Mouse (Mus musculus): ENCODE measurements around the gene A3galt2.

Gene A3galt2

GRCm38 (mm10) chr4:128752031-128752757 lies 3.0 kb upstream of the A3galt2 start:
- no peak for DNase-seq (ENCODE audit: low read depth in 2 of 2, low spot score in 2 of 2)

GRCm38 (mm10) chr4:128753571-128753970 lies 1.6 kb upstream of the A3galt2 start:
- DNase-seq (ENCODE audit: low read depth in 2 of 2, low spot score in 2 of 2) = no peak

GRCm38 (mm10) chr4:128755900-128756299 lies 736 bp downstream of the A3galt2 start:
- DNase-seq (ENCODE audit: low read depth in 2 of 2, low spot score in 2 of 2) = no peak

- no peak for DNase-seq (ENCODE audit: low read depth in 2 of 2, low spot score in 2 of 2)
These were observed 4.0 kb downstream of the A3galt2 start for GRCm38 (mm10) chr4:128759214-128759613.

- DNase-seq (ENCODE audit: low read depth in 2 of 2, low spot score in 2 of 2) = no peak
These were observed 4.9 kb downstream of the A3galt2 start for GRCm38 (mm10) chr4:128760029-128760428.

GRCm38 (mm10) chr4:128766929-128767328 lies 11.8 kb downstream of the A3galt2 start:
- DNase-seq (ENCODE audit: low read depth in 2 of 2, low spot score in 2 of 2) = no peak

GRCm38 (mm10) chr4:128768120-128768519 lies 13.0 kb downstream of the A3galt2 start:
- DNase-seq (ENCODE audit: low read depth in 2 of 2, low spot score in 2 of 2) = no peak

- no peak for DNase-seq (ENCODE audit: low read depth in 2 of 2, low spot score in 2 of 2)
These were observed 14.6 kb downstream of the A3galt2 start for GRCm38 (mm10) chr4:128769569-128770355.

GRCm38 (mm10) chr4:128770698-128771097 lies 15.5 kb downstream of the A3galt2 start:
- no peak for DNase-seq (ENCODE audit: low read depth in 2 of 2, low spot score in 2 of 2)

- no peak for DNase-seq (ENCODE audit: low read depth in 2 of 2, low spot score in 2 of 2)
These were observed 18.7 kb downstream of the A3galt2 start for GRCm38 (mm10) chr4:128773820-128774219.

- peak; percentile 56 to 57 for DNase-seq (ENCODE audit: low read depth in 2 of 2, low spot score in 2 of 2)
These were observed 19.3 kb downstream of the A3galt2 start for GRCm38 (mm10) chr4:128774467-128774866.

GRCm38 (mm10) chr4:128776568-128777289 lies 21.6 kb downstream of the A3galt2 start:
- peak; percentile 63 to 72 for DNase-seq (ENCODE audit: low read depth in 2 of 2, low spot score in 2 of 2)

- no peak for DNase-seq (ENCODE audit: low read depth in 2 of 2, low spot score in 2 of 2)
These were observed 22.4 kb downstream of the A3galt2 start for GRCm38 (mm10) chr4:128777593-128777992.

GRCm38 (mm10) chr4:128782037-128782436 lies 26.9 kb downstream of the A3galt2 start:
- no peak for DNase-seq (ENCODE audit: low read depth in 2 of 2, low spot score in 2 of 2)

- DNase-seq (ENCODE audit: low read depth in 2 of 2, low spot score in 2 of 2) = no peak
These were observed 27.5 kb downstream of the A3galt2 start for GRCm38 (mm10) chr4:128782645-128783044.

GRCm38 (mm10) chr4:128784950-128785631 lies 29.9 kb downstream of the A3galt2 start:
- no peak for DNase-seq (ENCODE audit: low read depth in 2 of 2, low spot score in 2 of 2)

- no peak for DNase-seq (ENCODE audit: low read depth in 2 of 2, low spot score in 2 of 2)
These were observed 30.9 kb downstream of the A3galt2 start for GRCm38 (mm10) chr4:128785921-128786654.

GRCm38 (mm10) chr4:128787023-128787939 lies 32.1 kb downstream of the A3galt2 start:
- no peak for DNase-seq (ENCODE audit: low read depth in 2 of 2, low spot score in 2 of 2)

- DNase-seq (ENCODE audit: low read depth in 2 of 2, low spot score in 2 of 2) = no peak
These were observed 32.9 kb downstream of the A3galt2 start for GRCm38 (mm10) chr4:128788108-128788507.
